Mouse (Mus musculus): Measurements from ENCODE around the gene Slc7a5.

DNA sequence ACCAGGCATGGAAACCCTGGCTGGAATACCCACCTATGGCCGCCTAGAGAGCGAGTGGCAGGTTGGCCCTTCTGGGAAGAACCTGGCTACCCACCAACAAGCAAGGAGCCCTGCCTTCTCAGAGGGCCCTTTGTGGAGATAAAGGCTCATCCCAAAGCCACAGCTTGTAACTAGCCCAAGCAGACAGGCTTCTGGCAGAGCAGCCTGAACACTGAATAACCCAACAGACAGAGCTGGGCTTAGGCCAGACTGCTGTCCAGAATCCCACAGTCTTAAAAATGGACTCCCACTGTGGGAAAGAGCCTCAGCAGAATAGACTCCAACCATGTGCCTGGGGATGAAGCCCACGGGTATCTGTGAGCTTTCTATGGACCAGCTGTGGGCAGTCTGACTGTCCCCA lies 23.3 kb downstream of the Slc7a5 start:
- no peak for TF ChIP-seq POLR2A (IDR thresholded peaks at IDR 0.05; ENCODE audit: borderline replicate concordance, low read depth, low read length)
- no peak for TF ChIP-seq CTCF (IDR thresholded peaks at IDR 0.05; ENCODE audit: low read depth, low read length)

Measured in bone marrow macrophage, adult 2 months (primary cell).